In genomic region chr12:106191771-106192170, GRCm38 (mm10) we compare ENCODE assay signal across 20 mouse cellular contexts.
DNase-seq lines count a peak whose midpoint lies in the region; ATAC-seq and TF ChIP-seq lines count a peak whose summit lies in the region.
"Had no signal": no experiment of that assay in that cellular context is flagged by ENCODE, and none has a peak within 500 bp of the region (broad histone marks: within the 10 kb centered on the region; RNA-seq: fewer than 3 reads in every experiment).

No protein-coding gene starts in this region.

- H3K27me3 ChIP-seq in midbrain, embryonic 11.5 days (ENCODE audit: control insufficient read depth, insufficient read depth, low read length), result no peaks in the 10 kb centered on the region
- no peaks in the 10 kb centered on the region for H3K27me3 ChIP-seq in midbrain, embryonic 13.5 days
- no peaks in the 10 kb centered on the region for H3K27me3 ChIP-seq in cerebellum, adult 2 months (ENCODE audit: control insufficient read depth, insufficient read depth, low read length)
- H3K27me3 ChIP-seq: embryonic facial prominence, embryonic 15.5 days; heart, embryonic 15.5 days; hindbrain, embryonic 13.5 days had no signal

- DNase-seq in midbrain, embryonic 11.5 days (ENCODE audit: low spot score, missing footprints), result peak; percentile 26
- peak; percentile 67 to 82 for DNase-seq in cerebellum, adult 2 months
- peak; percentile 74 to 78 for DNase-seq in cerebellum, postnatal 25 days
- no peak for DNase-seq in gastrocnemius, postnatal 36 days
- DNase-seq in c-Kit-positive CD71-positive TER-119-positive erythroid progenitor cells, embryonic 14.5 days (ENCODE audit: low spot score), result no peak
- DNase-seq: adrenal gland, adult 2 months; adrenal gland, postnatal 25 days; embryo, embryonic 11 days; heart, adult 2 months; heart, postnatal 14 days; kidney, adult 11 months had no signal

- 83% methylated on average over 7 of the region's 7 CpGs for WGBS in midbrain, embryonic 11.5 days
- 84% methylated on average over 7 of the region's 7 CpGs for WGBS in midbrain, embryonic 13.5 days
- 25% methylated on average over 7 of the region's 7 CpGs for WGBS in cerebellum, adult 2 months

- H3K36me3 ChIP-seq in midbrain, embryonic 11.5 days (ENCODE audit: control insufficient read depth, insufficient read depth, low read length), result no peaks in the 10 kb centered on the region
- H3K36me3 ChIP-seq in midbrain, embryonic 13.5 days, result no peaks in the 10 kb centered on the region
- H3K36me3 ChIP-seq: embryonic facial prominence, embryonic 15.5 days; forebrain, embryonic 10.5 days; heart, embryonic 15.5 days; hindbrain, embryonic 13.5 days had no signal

- no peak overlapping the region for H3K4me3 ChIP-seq in midbrain, embryonic 11.5 days (ENCODE audit: low read depth, low read length)
- H3K4me3 ChIP-seq in midbrain, embryonic 13.5 days (replicated peaks), result no peak overlapping the region
- H3K4me3 ChIP-seq in cerebellum, adult 2 months (replicated peaks; ENCODE audit: insufficient read depth, low read depth, low read length), result no peak overlapping the region
- H3K4me3 ChIP-seq: embryonic facial prominence, embryonic 15.5 days; erythroblast, embryonic 14.5 days; forebrain, embryonic 10.5 days; heart, adult 2 months; heart, embryonic 15.5 days; hindbrain, embryonic 13.5 days had no signal

- intact Hi-C loops in gastrocnemius, postnatal 36 days (cut with DNase I), result no loop called here

- H3K4me2 ChIP-seq in midbrain, embryonic 11.5 days, result no peak overlapping the region
- no peak overlapping the region for H3K4me2 ChIP-seq in midbrain, embryonic 13.5 days (replicated peaks)
- H3K4me2 ChIP-seq: embryonic facial prominence, embryonic 15.5 days; heart, embryonic 11.5 days; heart, embryonic 15.5 days; hindbrain, embryonic 13.5 days had no signal

- H3K27ac ChIP-seq in midbrain, embryonic 11.5 days (ENCODE audit: low read depth, low read length), result no peak overlapping the region
- H3K27ac ChIP-seq in midbrain, embryonic 13.5 days, result no peak overlapping the region
- peak overlapping the region; percentile 13; the same call in 1 of the 2 replicates for H3K27ac ChIP-seq in cerebellum, adult 2 months (ENCODE audit: insufficient read depth, low read length)
- H3K27ac ChIP-seq: embryonic facial prominence, embryonic 15.5 days; forebrain, embryonic 10.5 days; heart, adult 2 months; heart, embryonic 15.5 days; hindbrain, embryonic 13.5 days; hindbrain, postnatal 0 days had no signal

- no peaks in the 10 kb centered on the region for H3K4me1 ChIP-seq in midbrain, embryonic 11.5 days (ENCODE audit: control insufficient read depth, insufficient read depth, low read length)
- peaks cover 15% of the 10 kb centered on the region for H3K4me1 ChIP-seq in midbrain, embryonic 13.5 days (replicated peaks)
- H3K4me1 ChIP-seq in cerebellum, adult 2 months (ENCODE audit: control insufficient read depth, insufficient read depth, low read length), result no peaks in the 10 kb centered on the region; the same call in 1 of the 2 replicates
- H3K4me1 ChIP-seq: embryonic facial prominence, embryonic 15.5 days; heart, embryonic 15.5 days had no signal

- no peak for TF ChIP-seq POLR2A in cerebellum, adult 2 months (IDR thresholded peaks at IDR 0.05; ENCODE audit: borderline replicate concordance, insufficient read depth, low read length)

- no peak for TF ChIP-seq CTCF in cerebellum, adult 2 months (IDR thresholded peaks at IDR 0.05; ENCODE audit: borderline replicate concordance, insufficient read depth, low read depth, low read length)

- no peak for ATAC-seq in midbrain, embryonic 11.5 days (ENCODE audit: low FRiP score)
- no peak for ATAC-seq in midbrain, embryonic 13.5 days
- ATAC-seq: forebrain, embryonic 14.5 days; hindbrain, postnatal 0 days had no signal

- no peak overlapping the region for H3K9ac ChIP-seq in midbrain, embryonic 11.5 days (ENCODE audit: low read length)
- no peak overlapping the region for H3K9ac ChIP-seq in midbrain, embryonic 13.5 days (replicated peaks)
- H3K9ac ChIP-seq: embryonic facial prominence, embryonic 15.5 days; heart, embryonic 15.5 days; hindbrain, embryonic 13.5 days had no signal

- H3K9me3 ChIP-seq in midbrain, embryonic 11.5 days (ENCODE audit: control insufficient read depth, low read length), result no peaks in the 10 kb centered on the region
- no peaks in the 10 kb centered on the region for H3K9me3 ChIP-seq in midbrain, embryonic 13.5 days
- H3K9me3 ChIP-seq: embryonic facial prominence, embryonic 15.5 days; heart, embryonic 15.5 days had no signal

Comparison
In these comparisons a context has a peak if more than half of its experiments do, and no peak if none do; other contexts are left out.
1. DNase-seq: peak in midbrain, embryonic 11.5 days (single experiment), cerebellum, adult 2 months (2 of 2) and cerebellum, postnatal 25 days (2 of 2); none in gastrocnemius, postnatal 36 days (0 of 2) and c-Kit-positive CD71-positive TER-119-positive erythroid progenitor cells, embryonic 14.5 days (single experiment).